Mouse (Mus musculus) macrophage (primary cell): ENCODE results near the gene Rtbdn. TPM values are rescaled to one million over a fixed set of nuclear protein-coding genes. Genes with fewer than 3 reads are reported as not detected.

Experiments used
- H3K27ac ChIP-seq: fragments of 350-480 bp; formaldehyde crosslinking; 2 replicates; pipeline ENCODE4 v1.9.0; 2021
- H3K36me3 ChIP-seq: fragments of 350-480 bp; formaldehyde crosslinking; 2 replicates; pipeline ENCODE4 v1.9.0; 2021; ENCODE audit errors: inconsistent target
- H3K4me3 ChIP-seq: fragments of 350-480 bp; formaldehyde crosslinking; 2 replicates; pipeline ENCODE4 v1.9.0; 2021; ENCODE audit errors: inconsistent target
- H3K79me2 ChIP-seq: fragments of 350-480 bp; formaldehyde crosslinking; 2 replicates; pipeline ENCODE4 v1.9.0; 2021; ENCODE audit errors: inconsistent target
- WGBS: methylation state at CpG from one replicate; pipeline ENCODE4 v1.1.7; 2026; ENCODE audit warnings: inconsistent platforms; ENCODE audit not compliant: missing documents; 5-methylcytosine and 5-hydroxymethylcytosine counted together
- polyA plus RNA-seq: library from polyadenylated mRNA; stranded (reverse); fragments of 250-400 nt; gene quantifications from 3 replicates; pipeline ENCODE4 v1.2.4, GENCODE M21; 2018; ENCODE audit warnings: inconsistent platforms

Gene Rtbdn
- polyA plus RNA-seq, 1 experiment from 2014 or later: not detected

DNA sequence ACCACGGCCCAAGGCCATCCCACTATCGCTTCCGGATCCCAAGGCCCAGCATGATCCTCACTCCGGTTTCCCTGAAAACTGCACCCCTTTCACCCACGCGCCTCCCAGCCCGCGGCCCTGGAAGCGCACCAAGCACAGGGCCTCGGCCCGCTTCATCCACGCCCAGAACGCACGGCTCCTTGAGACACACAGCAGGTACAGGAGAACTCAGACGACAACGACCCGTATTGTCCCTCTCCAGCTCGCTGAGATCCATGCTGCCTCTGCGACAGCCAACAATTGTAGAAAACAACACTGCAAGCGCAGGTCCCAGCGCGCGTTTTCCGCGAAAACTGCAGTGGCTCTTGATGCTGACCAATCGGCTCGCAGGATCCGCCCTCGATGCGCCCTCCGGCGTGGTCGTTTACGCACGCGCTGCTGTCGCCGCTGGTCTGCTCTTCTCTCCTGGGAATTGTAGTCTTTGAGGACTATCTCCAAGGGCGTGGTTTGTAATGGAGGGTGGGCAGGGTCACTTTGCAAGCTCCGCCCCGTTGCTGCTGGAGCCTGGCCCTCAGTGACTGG is 19.0 kb downstream of the Rtbdn start:
- Histone ChIP-seq H3K79me2 (peaks cover 11% of the 10 kb centered on the region), H3K4me3 (peak overlapping the region; percentile 71), H3K36me3 (0 out of 2 replicates have a peak, but pooled peaks cover 7% of the 10 kb centered on the region), H3K27ac (peak overlapping the region; percentile 28)
- under 1% methylated on average over 41 of the region's 41 CpGs for WGBS

GRCm38 (mm10) chr8:84966603-84967002 is 19.8 kb downstream of the Rtbdn start:
- Histone ChIP-seq H3K36me3 (peaks cover 7% of the 10 kb centered on the region), H3K79me2 (peaks cover 13% of the 10 kb centered on the region), H3K4me3 (no peak overlapping the region), H3K27ac (no peak overlapping the region)
- WGBS: 61% methylated on average over 3 of the region's 3 CpGs

GRCm38 (mm10) chr8:84967532-84968304 is 20.9 kb downstream of the Rtbdn start:
- H3K36me3 ChIP-seq: peaks cover 18% of the 10 kb centered on the region
- peak overlapping the region; percentile 88 for H3K27ac ChIP-seq
- peaks cover 13% of the 10 kb centered on the region for H3K79me2 ChIP-seq
- no peak overlapping the region for H3K4me3 ChIP-seq
- WGBS: 93% methylated on average over 13 of the region's 13 CpGs

DNA sequence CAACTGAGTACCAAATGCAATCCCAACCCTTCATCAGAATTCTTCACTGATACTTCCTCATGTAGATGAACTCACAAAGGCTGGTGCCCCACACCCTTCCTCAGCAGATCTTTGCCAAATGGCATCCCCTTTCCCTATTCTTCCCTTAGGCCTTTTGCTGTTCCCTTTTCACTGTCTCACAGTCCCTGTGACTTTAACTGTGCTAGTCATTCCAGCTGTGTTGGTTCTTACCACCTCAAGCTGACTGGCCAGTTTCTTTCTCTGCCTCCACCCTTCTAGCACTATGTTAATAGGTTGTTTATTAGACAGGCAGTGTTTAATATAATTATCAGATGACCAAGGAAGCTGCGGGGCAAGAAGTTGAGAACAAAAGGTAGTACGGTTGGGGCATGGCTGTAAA is 21.9 kb downstream of the Rtbdn start:
- WGBS: 8% methylated on average over 2 of the region's 2 CpGs
- Histone ChIP-seq H3K27ac (peak overlapping the region; percentile 88), H3K4me3 (peak overlapping the region; percentile 79)

DNA sequence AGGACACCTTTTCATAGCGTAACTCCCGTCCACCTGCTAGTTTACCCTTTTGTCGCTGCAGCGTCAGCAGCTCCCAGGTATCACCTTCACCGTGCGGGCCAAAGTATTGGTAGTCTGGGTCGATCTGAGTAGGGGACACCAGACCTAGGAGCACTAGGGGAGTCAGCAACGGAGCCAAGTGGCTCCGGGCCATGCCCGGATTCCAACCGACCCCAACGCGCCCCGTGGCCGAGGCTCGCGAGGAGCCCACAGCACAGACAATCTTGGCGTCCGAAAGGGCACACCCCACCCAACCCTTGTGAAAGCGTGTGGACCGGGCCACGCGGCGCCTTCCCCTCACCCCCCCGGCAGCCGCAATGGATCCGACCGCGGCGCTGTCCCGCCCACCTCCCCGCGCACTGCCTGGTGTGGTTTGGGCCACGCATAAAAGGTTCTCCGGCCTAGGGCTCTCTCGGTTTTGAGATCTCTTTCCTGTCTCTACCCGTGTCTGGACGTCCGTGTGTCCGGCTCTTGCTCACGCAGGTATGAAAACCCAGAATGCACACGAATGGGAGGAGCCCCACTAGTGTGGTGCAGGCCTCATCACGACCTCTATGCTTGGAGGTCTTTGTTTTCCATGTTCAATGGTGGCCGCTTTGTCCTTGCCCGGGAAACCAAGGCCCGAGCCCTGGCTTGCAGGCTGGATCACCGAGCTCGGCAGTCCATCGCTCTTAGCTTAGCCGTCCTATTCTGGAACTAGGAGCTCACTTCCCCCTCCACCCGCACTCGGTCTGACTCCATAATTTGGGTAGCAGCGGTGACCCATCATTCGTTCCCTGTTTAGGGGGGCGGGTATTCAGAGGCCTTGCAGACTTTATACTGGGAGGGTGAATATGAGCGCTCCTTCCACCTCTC is 22.7 kb downstream of the Rtbdn start, which contains the start of the genes Gm49661, Prdx2 and Rnaseh2a:
Gene Gm49661 (minus strand): TSS at position 193 of the 894 bp plus-strand sequence.
Gene Prdx2 (plus strand): TSS at position 347 of the 894 bp plus-strand sequence.
Gene Rnaseh2a (minus strand): TSS at position 527 of the 894 bp plus-strand sequence.
- H3K79me2 ChIP-seq: peaks cover 13% of the 10 kb centered on the region
- peaks cover 26% of the 10 kb centered on the region for H3K36me3 ChIP-seq
- WGBS: under 1% methylated on average over 56 of the region's 56 CpGs
- H3K4me3 ChIP-seq: peak within 1 kb of the TSS; percentile 79
- peak within 1 kb of the TSS; percentile 88 for H3K27ac ChIP-seq

More for the DNA sequence above, 21.9 kb downstream of the Rtbdn start:
- H3K79me2 ChIP-seq: peaks cover 13% of the 10 kb centered on the region
- H3K36me3 ChIP-seq: peaks cover 26% of the 10 kb centered on the region

DNA sequence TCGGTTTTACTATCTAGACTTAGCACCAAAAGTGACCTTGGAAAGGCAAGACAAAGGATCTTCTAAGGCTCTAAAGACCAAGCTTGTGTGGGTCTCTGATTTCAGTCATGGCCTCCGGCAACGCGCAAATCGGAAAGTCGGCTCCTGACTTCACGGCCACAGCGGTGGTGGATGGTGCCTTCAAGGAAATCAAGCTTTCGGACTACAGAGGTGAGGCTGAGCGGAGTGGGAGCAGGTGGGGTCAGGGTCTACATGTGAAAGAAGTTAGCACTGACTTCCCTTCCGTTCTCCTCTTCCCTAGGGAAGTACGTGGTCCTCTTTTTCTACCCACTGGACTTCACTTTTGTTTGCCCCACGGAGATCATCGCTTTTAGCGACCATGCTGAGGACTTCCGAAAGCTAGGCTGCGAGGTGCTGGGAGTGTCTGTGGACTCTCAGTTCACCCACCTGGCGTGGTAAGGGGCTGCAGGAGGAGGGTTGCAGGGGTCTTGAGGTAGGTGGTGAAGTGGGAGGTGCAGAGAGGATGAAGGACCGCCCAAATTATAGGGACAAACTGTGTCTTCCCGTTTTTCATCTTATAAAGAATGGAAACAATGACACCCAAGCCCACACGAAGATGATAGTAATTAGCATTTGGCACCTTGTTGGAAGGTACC is 23.5 kb downstream of the Rtbdn start:
- 24% methylated on average over 20 of the region's 21 CpGs for WGBS
- H3K79me2 ChIP-seq: peaks cover 13% of the 10 kb centered on the region
- peak overlapping the region; percentile 88 for H3K27ac ChIP-seq
- peaks cover 26% of the 10 kb centered on the region for H3K36me3 ChIP-seq
- H3K4me3 ChIP-seq: peak overlapping the region; percentile 79

GRCm38 (mm10) chr8:84970913-84971312 is 24.1 kb downstream of the Rtbdn start:
- WGBS: 98% methylated on average over 5 of the region's 5 CpGs
- peaks cover 26% of the 10 kb centered on the region for H3K36me3 ChIP-seq

GRCm38 (mm10) chr8:84973079-84973478 is 26.3 kb downstream of the Rtbdn start:
- Histone ChIP-seq H3K27ac (no peak overlapping the region), H3K79me2 (peaks cover 29% of the 10 kb centered on the region), H3K4me3 (no peak overlapping the region), H3K36me3 (peaks cover 26% of the 10 kb centered on the region)
- WGBS: 93% methylated on average over 1 of the region's 1 CpGs

More at GRCm38 (mm10) chr8:84970913-84971312, 24.1 kb downstream of the Rtbdn start:
- Histone ChIP-seq H3K79me2 (peaks cover 13% of the 10 kb centered on the region), H3K27ac (no peak overlapping the region), H3K4me3 (no peak overlapping the region)

DNA sequence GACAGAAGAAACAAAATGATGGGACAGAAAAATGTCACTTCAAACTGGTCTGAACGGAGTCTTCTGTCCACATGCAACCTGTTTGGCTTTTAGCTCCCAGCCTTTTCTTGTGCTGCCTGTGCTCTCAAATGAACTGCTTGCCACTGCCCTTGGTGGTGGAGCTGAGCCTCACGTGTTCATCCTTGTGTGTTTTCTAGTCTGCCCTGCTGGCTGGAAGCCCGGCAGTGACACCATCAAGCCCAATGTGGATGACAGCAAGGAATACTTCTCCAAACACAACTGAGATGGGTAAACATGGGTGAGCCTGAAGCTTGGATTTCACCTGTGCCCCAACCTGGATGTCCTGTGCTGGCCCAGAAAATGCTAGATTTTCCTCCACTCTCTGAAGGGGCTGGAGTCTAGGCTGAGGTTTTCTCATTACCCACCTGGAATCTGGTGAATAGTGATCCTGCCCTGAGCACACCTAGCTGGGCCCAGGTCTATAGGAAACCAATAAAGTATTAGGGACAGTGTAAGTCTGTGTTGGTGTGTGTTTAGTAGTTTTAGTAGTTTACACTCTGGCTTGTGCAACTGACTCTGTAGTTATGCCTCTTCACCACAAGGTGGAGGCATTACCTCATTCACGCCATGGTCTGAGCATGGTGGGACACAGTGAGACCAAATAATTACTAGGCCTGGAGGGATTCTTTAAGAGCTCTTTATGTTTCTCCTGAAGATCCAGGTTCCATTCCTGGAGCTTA is 27.2 kb downstream of the Rtbdn start:
- H3K4me3 ChIP-seq: no peak overlapping the region
- H3K27ac ChIP-seq: no peak overlapping the region
- peaks cover 31% of the 10 kb centered on the region for H3K79me2 ChIP-seq
- 72% methylated on average over 4 of the region's 4 CpGs for WGBS
- peaks cover 26% of the 10 kb centered on the region for H3K36me3 ChIP-seq

- H3K79me2 ChIP-seq: peaks cover 31% of the 10 kb centered on the region
- no peak overlapping the region; the same call in 1 of the 2 replicates for H3K4me3 ChIP-seq
- peak overlapping the region; percentile 28; the same call in 1 of the 2 replicates for H3K27ac ChIP-seq
- 65% methylated on average over 8 of the region's 8 CpGs for WGBS
- H3K36me3 ChIP-seq: peaks cover 26% of the 10 kb centered on the region
Observed at GRCm38 (mm10) chr8:84974543-84975142, 27.9 kb downstream of the Rtbdn start.

DNA sequence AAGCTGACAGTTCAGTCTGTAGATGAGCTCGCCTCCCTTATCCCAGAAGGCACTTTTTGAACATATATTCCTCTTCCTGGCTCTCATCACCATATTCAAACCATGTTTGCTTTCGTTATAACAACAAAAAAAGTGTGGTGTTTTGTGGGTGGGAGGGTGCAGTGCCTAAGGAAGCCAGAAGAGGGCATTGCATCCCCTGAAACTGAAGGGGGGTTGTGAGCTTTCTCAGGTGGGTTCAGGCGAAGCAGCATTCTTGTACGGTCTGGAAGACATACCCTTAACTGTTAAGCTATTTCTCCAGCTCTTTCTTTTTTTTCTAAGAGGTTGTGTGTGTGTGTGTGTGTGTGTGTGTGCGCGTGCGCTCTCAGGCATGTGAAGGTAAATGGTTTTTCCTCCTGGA is 28.6 kb downstream of the Rtbdn start:
- peaks cover 24% of the 10 kb centered on the region for H3K79me2 ChIP-seq
- H3K4me3 ChIP-seq: no peak overlapping the region
- WGBS: 35% methylated on average over 7 of the region's 7 CpGs
- H3K36me3 ChIP-seq: peaks cover 26% of the 10 kb centered on the region
- peak overlapping the region; percentile 40; the same call in 1 of the 2 replicates for H3K27ac ChIP-seq

DNA sequence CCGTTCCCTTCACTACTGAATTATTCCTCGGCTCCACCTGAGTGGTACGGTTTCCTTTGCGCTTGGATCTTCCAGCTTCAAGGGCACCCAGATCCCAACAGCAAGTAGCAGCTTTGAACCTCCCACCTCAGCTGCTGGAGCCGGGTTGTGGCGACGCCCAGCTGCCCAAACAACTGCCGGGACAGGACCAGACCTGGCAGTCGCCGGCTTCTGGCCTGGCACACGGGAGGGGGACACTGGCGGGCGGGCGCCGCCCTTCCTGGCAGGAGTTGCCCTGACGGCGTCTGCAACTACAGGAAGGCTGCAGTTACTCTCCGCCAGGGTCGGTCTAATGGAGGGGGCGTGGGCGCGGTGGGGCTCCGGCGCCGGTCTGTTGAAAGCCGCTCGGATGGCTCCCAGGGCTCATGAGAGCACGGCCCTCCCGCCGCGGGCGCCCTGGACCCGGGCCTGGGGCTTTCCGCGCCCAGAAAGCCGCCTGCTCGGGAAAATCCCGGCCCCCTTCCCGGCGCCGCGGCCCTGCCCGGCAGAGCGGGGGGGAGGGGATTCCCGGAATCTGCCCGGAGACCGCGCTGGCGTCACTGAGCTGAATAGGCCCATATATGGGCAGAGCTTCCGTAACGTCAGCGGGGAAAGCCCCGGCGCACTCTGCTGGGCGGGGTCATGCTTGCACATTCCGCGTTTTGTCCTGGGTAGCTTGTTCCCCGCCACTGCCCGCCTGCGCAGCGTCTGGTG is 29.4 kb downstream of the Rtbdn start:
- peak overlapping the region; percentile 78 for H3K4me3 ChIP-seq
- 1% methylated on average over 40 of the region's 61 CpGs for WGBS
- peaks cover 23% of the 10 kb centered on the region for H3K36me3 ChIP-seq
- peaks cover 18% of the 10 kb centered on the region for H3K79me2 ChIP-seq
- peak overlapping the region; percentile 86 for H3K27ac ChIP-seq
